Mouse (Mus musculus) bone marrow macrophage, adult 2 months (primary cell): ENCODE data around the gene Pik3ca. TPM values are rescaled to one million over a fixed set of nuclear protein-coding genes. Genes with fewer than 3 reads are reported as not detected.
"Not testable (repeated sequence)": the region's sequence is repeated elsewhere in the genome, so short reads cannot be mapped to it uniquely, and the experiment has no call there.

Experiments
- H3K27ac ChIP-seq: 2 replicates; pipeline ENCODE4 v1.5.1; 2012; ENCODE audit warnings: low read depth, low read length; ENCODE audit not compliant: insufficient read depth
- H3K4me1 ChIP-seq: 2 replicates; pipeline ENCODE4 v1.6.1; 2012; ENCODE audit warnings: low read length; ENCODE audit not compliant: control insufficient read depth, insufficient read depth
- H3K4me3 ChIP-seq: 2 replicates; pipeline ENCODE4 v1.5.1; 2012; ENCODE audit warnings: mild to moderate bottlenecking, low read length, moderate library complexity; ENCODE audit not compliant: insufficient read depth
- CTCF ChIP-seq: IDR thresholded peaks from 2 replicates; pipeline ENCODE4 v1.5.1; 2012; ENCODE audit warnings: low read depth, mild to moderate bottlenecking, low read length, moderate library complexity
- POLR2A ChIP-seq: IDR thresholded peaks from 2 replicates; pipeline ENCODE4 v1.6.1; 2012; ENCODE audit warnings: mild to moderate bottlenecking, low read depth, low read length, borderline replicate concordance
- polyA plus RNA-seq: library from polyadenylated mRNA; stranded (reverse); fragments of >200 nt; gene quantifications from 2 replicates; pipeline ENCODE4 v1.2.4, GENCODE M21; 2012; ENCODE audit not compliant: missing spikeins, insufficient read depth, insufficient read length

Gene Pik3ca
- polyA plus RNA-seq, 1 experiment: 49.7 TPM

GRCm38 (mm10) chr3:32419866-32420265 lies 22.4 kb downstream of the Pik3ca start:
- no peak overlapping the region for H3K27ac ChIP-seq
- no peak overlapping the region for H3K4me3 ChIP-seq
- peaks cover 51% of the 10 kb centered on the region for H3K4me1 ChIP-seq
- TF ChIP-seq POLR2A (no peak), CTCF (no peak)

GRCm38 (mm10) chr3:32421115-32422054 lies 23.9 kb downstream of the Pik3ca start:
- H3K4me3 ChIP-seq: no peak overlapping the region
- TF ChIP-seq POLR2A: no peak
- TF ChIP-seq CTCF: no peak
- peak overlapping the region; percentile 22 for H3K27ac ChIP-seq
- H3K4me1 ChIP-seq: peaks cover 49% of the 10 kb centered on the region

GRCm38 (mm10) chr3:32427695-32428094 lies 30.2 kb downstream of the Pik3ca start:
- H3K27ac ChIP-seq: no peak overlapping the region; the same call in 1 of the 2 replicates
- H3K4me1 ChIP-seq: peaks cover 38% of the 10 kb centered on the region
- H3K4me3 ChIP-seq: no peak overlapping the region
- TF ChIP-seq CTCF (no peak), POLR2A (no peak)

GRCm38 (mm10) chr3:32428361-32428760 lies 30.9 kb downstream of the Pik3ca start:
- TF ChIP-seq POLR2A: no peak
- TF ChIP-seq CTCF: no peak
- Histone ChIP-seq H3K27ac (no peak overlapping the region), H3K4me1 (peaks cover 36% of the 10 kb centered on the region), H3K4me3 (no peak overlapping the region)

GRCm38 (mm10) chr3:32428921-32429320 lies 31.4 kb downstream of the Pik3ca start:
- Histone ChIP-seq H3K4me1 (peaks cover 33% of the 10 kb centered on the region), H3K4me3 (no peak overlapping the region), H3K27ac (no peak overlapping the region)
- no peak for TF ChIP-seq POLR2A

- not testable (repeated sequence) for H3K27ac ChIP-seq, H3K4me3 ChIP-seq
Measured at GRCm38 (mm10) chr3:32429351-32429750, 31.9 kb downstream of the Pik3ca start.

GRCm38 (mm10) chr3:32430394-32430793 lies 32.9 kb downstream of the Pik3ca start:
- Histone ChIP-seq H3K4me3 (no peak overlapping the region), H3K4me1 (peaks cover 29% of the 10 kb centered on the region), H3K27ac (no peak overlapping the region)
- no peak for TF ChIP-seq CTCF
- TF ChIP-seq POLR2A: no peak

More at GRCm38 (mm10) chr3:32429351-32429750, 31.9 kb downstream of the Pik3ca start:
- peaks cover 30% of the 10 kb centered on the region for H3K4me1 ChIP-seq

- peaks cover 10% of the 10 kb centered on the region for H3K4me1 ChIP-seq
- no peak overlapping the region for H3K27ac ChIP-seq
- H3K4me3 ChIP-seq: no peak overlapping the region
- TF ChIP-seq POLR2A (no peak), CTCF (no peak)
Measured at GRCm38 (mm10) chr3:32434016-32434415, 36.5 kb downstream of the Pik3ca start.

GRCm38 (mm10) chr3:32436101-32436500 lies 38.6 kb downstream of the Pik3ca start:
- H3K27ac ChIP-seq: no peak overlapping the region
- H3K4me1 ChIP-seq: peaks cover 4% of the 10 kb centered on the region; the same call in 1 of the 2 replicates
- H3K4me3 ChIP-seq: no peak overlapping the region
- TF ChIP-seq CTCF (no peak), POLR2A (no peak)

GRCm38 (mm10) chr3:32437297-32437696 lies 39.8 kb downstream of the Pik3ca start:
- TF ChIP-seq POLR2A (no peak), CTCF (no peak)
- Histone ChIP-seq H3K4me3 (no peak overlapping the region), H3K4me1 (peaks cover 4% of the 10 kb centered on the region; the same call in 1 of the 2 replicates), H3K27ac (no peak overlapping the region)

GRCm38 (mm10) chr3:32437820-32438219 lies 40.3 kb downstream of the Pik3ca start:
- no peak overlapping the region for H3K4me3 ChIP-seq
- TF ChIP-seq CTCF (no peak), POLR2A (no peak)
- H3K4me1 ChIP-seq: peaks cover 1% of the 10 kb centered on the region; the same call in 1 of the 2 replicates
- H3K27ac ChIP-seq: no peak overlapping the region
